Mouse (Mus musculus): ENCODE measurements around the gene Gss. TPM values are rescaled to one million over a fixed set of nuclear protein-coding genes. Genes with fewer than 3 reads are reported as not detected.

Gene Gss
- polyA plus RNA-seq, 1 experiment from 2014 or later = 16.7 TPM

DNA sequence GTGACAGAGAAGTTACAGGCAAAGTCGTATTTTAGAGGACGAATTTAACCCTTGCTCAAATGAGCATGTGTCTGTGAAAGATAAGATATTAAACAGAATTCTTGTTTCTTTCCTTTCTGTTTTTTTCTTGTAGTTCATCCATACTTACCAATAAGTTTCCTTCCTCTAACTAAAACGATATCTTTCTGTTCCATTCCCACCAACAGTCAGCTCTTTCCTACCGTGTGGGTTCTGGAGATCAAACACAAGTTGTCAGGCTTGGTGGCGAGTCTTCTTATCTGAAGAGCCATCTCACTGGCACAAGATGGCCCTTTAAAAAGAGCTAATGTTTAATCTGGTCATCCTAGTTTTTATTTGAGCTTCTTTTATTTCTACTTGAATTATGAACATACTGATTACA, 65.2 kb downstream of the Gss start:
- Histone ChIP-seq H3K9ac (no peak overlapping the region), H3K9me3 (replicated peaks) (no peaks in the 10 kb centered on the region), H3K36me3 (ENCODE audit: poor library complexity, severe bottlenecking) (no peaks in the 10 kb centered on the region), H3K4me2 (no peak overlapping the region), H3K4me3 (no peak overlapping the region), H3K27ac (no peak overlapping the region), H3K4me1 (no peaks in the 10 kb centered on the region), H3K27me3 (no peaks in the 10 kb centered on the region)
- 81% methylated on average over 5 of the region's 5 CpGs for WGBS
- no peak for ATAC-seq

DNA sequence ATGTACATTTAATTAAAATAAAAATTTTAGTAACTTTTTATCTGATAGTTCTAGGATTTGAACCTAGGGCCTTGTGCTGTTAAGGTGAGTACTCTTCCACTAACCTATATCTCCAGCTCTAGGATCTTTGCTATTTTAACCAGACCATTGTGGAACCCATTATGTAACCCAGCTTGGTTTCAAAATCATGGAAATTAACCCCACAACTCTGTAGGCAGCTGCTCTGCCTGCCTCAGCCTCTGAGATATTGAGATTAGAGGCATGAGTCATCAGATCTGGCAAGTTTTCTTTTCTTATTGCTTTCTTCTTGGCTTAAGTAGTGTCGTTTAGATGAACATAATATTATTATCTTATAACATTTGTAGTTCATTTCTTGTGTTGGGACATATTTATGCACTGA, 68.2 kb downstream of the Gss start:
- no peak overlapping the region for H3K4me3 ChIP-seq
- H3K4me2 ChIP-seq = no peak overlapping the region
- no peak for ATAC-seq
- H3K9me3 ChIP-seq (replicated peaks) = no peaks in the 10 kb centered on the region
- H3K27ac ChIP-seq = no peak overlapping the region
- H3K9ac ChIP-seq = no peak overlapping the region
- H3K27me3 ChIP-seq = no peaks in the 10 kb centered on the region
- H3K36me3 ChIP-seq (ENCODE audit: poor library complexity, severe bottlenecking) = no peaks in the 10 kb centered on the region
- no peaks in the 10 kb centered on the region for H3K4me1 ChIP-seq
- 73% methylated on average over 1 of the region's 1 CpGs for WGBS

DNA sequence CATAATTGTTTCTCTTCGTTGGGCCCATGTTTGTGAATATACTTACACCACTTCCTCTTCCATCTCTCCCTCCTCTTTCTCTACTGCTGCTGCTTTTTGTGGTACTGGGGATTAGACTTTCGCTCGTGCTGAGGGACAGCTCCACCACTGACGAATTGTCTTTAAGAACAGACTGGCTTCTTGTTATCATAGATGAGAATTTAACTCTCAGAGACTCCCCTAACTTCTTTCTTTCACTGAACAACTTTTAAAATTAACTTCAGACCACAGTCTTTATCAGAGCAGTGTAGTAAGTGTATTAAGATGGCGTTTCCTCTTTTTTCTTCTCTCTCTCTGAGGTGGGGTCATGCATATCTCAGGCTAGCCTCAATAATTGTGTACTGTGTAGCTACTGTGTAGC, 68.9 kb downstream of the Gss start:
- Histone ChIP-seq H3K4me3 (no peak overlapping the region), H3K4me1 (peaks cover 3% of the 10 kb centered on the region; the same call in 1 of the 2 replicates), H3K9ac (no peak overlapping the region), H3K9me3 (replicated peaks) (no peaks in the 10 kb centered on the region), H3K27ac (no peak overlapping the region), H3K4me2 (no peak overlapping the region), H3K27me3 (no peaks in the 10 kb centered on the region), H3K36me3 (ENCODE audit: poor library complexity, severe bottlenecking) (no peaks in the 10 kb centered on the region)
- no peak for ATAC-seq
- 66% methylated on average over 5 of the region's 5 CpGs for WGBS

DNA sequence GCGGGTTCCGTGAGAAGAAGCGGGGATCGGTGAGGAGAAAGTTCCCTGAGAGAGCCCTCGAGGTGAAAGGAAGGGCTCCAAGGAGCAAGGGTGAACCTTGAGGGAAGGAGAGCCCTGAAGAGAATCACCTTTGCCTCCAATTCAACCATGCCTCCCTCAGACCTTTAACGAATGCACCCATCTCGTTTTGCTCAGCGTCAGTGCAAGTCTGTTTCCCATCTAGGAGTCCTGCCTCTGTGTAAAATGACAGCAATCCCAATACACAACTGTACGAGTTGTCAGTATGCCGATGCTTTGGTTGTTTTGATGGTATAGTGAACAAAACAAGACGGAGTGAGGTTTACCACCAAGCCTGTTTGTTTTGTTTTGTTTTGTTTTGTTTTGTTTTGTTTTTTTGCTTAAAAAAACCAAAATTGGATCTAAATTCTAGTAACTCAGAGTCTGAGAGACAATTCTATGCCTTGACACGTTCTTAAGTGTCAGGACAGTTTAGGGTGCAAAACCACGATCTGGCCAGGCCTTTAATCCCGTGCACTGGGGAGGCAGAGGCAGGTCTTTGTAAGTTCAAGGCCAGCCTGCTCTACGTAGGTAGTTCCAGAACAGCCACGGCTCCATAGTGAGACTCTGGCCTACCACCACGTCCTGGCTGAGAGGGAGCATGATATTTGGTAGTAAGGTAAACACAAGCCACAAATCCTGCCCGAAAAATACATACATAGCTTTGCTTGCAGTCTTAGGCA, 73.9 kb downstream of the Gss start:
- no peaks in the 10 kb centered on the region for H3K9me3 ChIP-seq (replicated peaks)
- peak overlapping the region; percentile 68 for H3K9ac ChIP-seq
- ATAC-seq = no peak
- 22% methylated on average over 18 of the region's 18 CpGs for WGBS
- peak overlapping the region; percentile 75 for H3K4me2 ChIP-seq
- peak overlapping the region; percentile 71 for H3K4me3 ChIP-seq
- H3K36me3 ChIP-seq (ENCODE audit: poor library complexity, severe bottlenecking) = no peaks in the 10 kb centered on the region
- H3K4me1 ChIP-seq = peaks cover 23% of the 10 kb centered on the region
- H3K27me3 ChIP-seq = no peaks in the 10 kb centered on the region; the same call in 1 of the 2 replicates
- peak overlapping the region; percentile 74; the same call in 1 of the 2 replicates for H3K27ac ChIP-seq

DNA sequence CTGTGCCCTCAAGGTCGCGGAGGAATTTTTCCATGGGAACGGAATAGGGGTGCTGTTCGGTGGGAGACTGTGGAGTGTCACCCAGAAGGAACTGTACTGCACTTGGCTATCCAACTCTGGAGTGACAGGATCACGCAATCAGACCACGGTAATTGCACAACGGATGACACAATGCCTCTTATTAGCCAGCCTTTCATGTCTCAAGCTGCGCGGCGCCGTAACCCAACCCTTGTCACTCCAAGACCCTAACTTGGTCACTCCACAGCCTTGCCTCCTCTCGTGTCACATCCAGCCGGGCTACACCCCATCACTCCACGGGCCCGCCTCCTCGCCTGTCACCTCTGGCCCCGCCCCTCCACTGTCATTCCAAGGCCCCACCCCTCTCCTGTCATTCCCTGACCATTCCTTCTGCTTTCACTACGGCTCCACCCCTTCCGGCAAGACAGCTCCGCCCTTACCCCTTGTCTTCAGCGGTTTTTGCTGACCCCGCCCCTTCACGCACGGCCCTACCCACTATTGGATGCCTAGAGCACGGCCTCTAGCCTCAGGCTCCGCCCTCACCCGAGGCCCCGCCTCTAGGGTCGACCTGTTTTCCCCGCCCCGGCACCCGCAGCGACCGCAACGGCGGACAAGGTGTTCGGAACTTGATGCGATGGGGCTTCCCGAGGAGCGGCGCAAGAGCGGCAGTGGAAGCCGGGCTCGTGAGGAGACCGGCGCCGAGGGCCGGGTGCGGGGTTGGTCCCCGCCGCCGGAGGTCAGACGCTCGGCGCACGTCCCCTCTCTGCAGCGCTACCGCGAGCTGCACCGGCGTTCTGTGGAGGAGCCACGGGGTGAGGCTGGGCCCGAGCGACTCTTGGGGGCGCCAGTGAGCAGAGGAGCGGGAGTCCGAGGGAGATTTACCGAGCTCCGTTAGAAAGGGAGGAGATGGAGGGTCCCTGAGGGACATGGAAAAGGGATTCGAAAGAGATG, 74.9 kb downstream of the Gss start, which contains the start of the genes Acss2 and Ggt7:
Acss2 (plus strand) TSS at position 494 of the 969 bp plus-strand sequence.
Ggt7 (minus strand) TSS at position 783 of the 969 bp plus-strand sequence.
- no peaks in the 10 kb centered on the region for H3K9me3 ChIP-seq (replicated peaks)
- peak within 1 kb of the TSS; percentile 68 for H3K9ac ChIP-seq
- H3K27me3 ChIP-seq = no peaks in the 10 kb centered on the region; the same call in 1 of the 2 replicates
- peak within 1 kb of the TSS; percentile 74 for H3K27ac ChIP-seq
- H3K4me1 ChIP-seq = peaks cover 33% of the 10 kb centered on the region
- peak; percentile 99 for ATAC-seq
- H3K4me2 ChIP-seq = peak within 1 kb of the TSS; percentile 75
- peak within 1 kb of the TSS; percentile 71 for H3K4me3 ChIP-seq
- no peaks in the 10 kb centered on the region for H3K36me3 ChIP-seq (ENCODE audit: poor library complexity, severe bottlenecking)
- 2% methylated on average over 70 of the region's 70 CpGs for WGBS

DNA sequence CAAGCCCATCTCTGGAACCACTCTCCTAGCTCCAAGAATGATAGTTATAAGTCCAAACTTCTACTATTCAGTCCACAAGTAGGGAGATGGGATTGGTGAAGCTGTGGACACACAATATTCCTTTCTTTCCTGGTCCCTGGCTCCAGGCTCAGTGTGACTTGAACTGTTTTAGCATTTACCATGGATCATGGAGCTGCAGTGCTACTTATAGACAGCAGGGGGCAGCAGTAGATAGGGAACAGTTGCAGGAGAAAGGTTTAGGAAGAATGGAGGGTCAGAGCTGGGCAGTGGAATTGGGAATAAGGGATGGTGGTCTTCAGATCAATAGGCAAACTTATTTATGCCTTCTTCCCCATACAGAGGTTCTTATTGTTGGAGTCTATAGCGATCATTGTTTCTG, 76.7 kb downstream of the Gss start:
- H3K4me1 ChIP-seq = peaks cover 35% of the 10 kb centered on the region
- no peak for ATAC-seq
- H3K27me3 ChIP-seq = no peaks in the 10 kb centered on the region; the same call in 1 of the 2 replicates
- no peak overlapping the region for H3K27ac ChIP-seq
- 7% methylated on average over 1 of the region's 1 CpGs for WGBS
- no peak overlapping the region for H3K4me3 ChIP-seq
- no peak overlapping the region for H3K4me2 ChIP-seq
- H3K9me3 ChIP-seq (replicated peaks) = no peaks in the 10 kb centered on the region
- no peaks in the 10 kb centered on the region for H3K36me3 ChIP-seq (ENCODE audit: poor library complexity, severe bottlenecking)
- no peak overlapping the region for H3K9ac ChIP-seq

DNA sequence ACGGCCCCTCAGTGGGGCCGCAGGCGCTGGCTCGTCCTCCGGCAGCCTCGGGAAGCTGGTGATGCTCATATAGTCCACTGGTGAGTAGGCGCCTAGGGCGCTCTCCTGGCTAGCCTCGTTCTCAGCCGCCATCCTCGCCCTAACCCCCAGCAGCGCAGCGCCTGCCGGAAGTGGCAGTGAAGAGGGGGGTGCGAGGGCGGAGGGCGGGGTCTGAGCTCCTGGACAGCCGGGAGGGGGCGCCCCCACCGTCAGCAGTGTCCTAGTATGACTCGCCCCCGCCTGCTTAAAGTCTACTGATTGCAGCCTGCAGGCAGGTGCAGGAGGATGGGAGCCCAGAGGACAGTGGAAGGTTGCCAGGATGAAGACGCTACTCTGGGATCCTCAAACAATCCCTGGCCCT, 77.9 kb downstream of the Gss start:
- H3K4me3 ChIP-seq = peak overlapping the region; percentile 64
- H3K27me3 ChIP-seq = no peaks in the 10 kb centered on the region; the same call in 1 of the 2 replicates
- peak overlapping the region; percentile 87 for H3K4me2 ChIP-seq
- H3K27ac ChIP-seq = 0 out of 2 replicates have a peak overlapping the region, but pooled peaks have one; percentile 51
- 0% methylated on average over 21 of the region's 23 CpGs for WGBS
- ATAC-seq = peak; percentile 29
- H3K4me1 ChIP-seq = peaks cover 35% of the 10 kb centered on the region
- H3K36me3 ChIP-seq (ENCODE audit: poor library complexity, severe bottlenecking) = peaks cover 2% of the 10 kb centered on the region; the same call in 1 of the 2 replicates
- H3K9me3 ChIP-seq (replicated peaks) = no peaks in the 10 kb centered on the region
- peak overlapping the region; percentile 92 for H3K9ac ChIP-seq

DNA sequence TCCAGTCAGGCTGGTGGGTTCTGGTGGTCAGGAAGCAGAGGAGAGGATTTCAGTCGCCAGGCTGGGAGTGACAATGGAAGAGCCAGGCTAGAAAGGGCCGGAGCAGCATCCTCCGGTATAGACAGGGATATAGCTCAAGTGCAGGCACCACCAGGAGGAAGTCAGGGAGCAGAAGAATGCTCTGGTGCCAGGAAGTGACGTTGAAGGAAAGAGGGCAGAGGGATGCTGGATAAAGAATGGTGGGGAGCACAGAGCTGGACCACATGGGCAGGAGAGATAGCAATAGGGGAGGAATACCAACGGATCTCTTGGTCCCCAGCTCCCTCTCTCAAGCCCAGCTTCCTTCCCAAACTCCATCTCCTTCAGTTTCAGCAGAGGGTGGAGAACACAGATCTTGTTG, 79.1 kb downstream of the Gss start:
- no peak for ATAC-seq
- Histone ChIP-seq H3K9me3 (replicated peaks) (no peaks in the 10 kb centered on the region), H3K4me3 (peak overlapping the region; percentile 64), H3K27me3 (no peaks in the 10 kb centered on the region; the same call in 1 of the 2 replicates), H3K4me1 (peaks cover 30% of the 10 kb centered on the region), H3K4me2 (peak overlapping the region; percentile 87), H3K9ac (peak overlapping the region; percentile 92), H3K27ac (no peak overlapping the region), H3K36me3 (ENCODE audit: poor library complexity, severe bottlenecking) (peaks cover 5% of the 10 kb centered on the region; the same call in 1 of the 2 replicates)
- WGBS = 69% methylated on average over 5 of the region's 5 CpGs

MicroRNA genes within 50 kb of the gene (microRNA counts, 519-probe panel; counts per million panel counts)
- microRNA mmu-miR-499 = 177 counts per million, percentile 53 among the panel's probes with 10 or more counts

Small RNA genes within 50 kb of the gene (microRNA-seq; reads per million reads assigned to microRNA genes)
- gene Mir499 = 2.7 reads per million, percentile 1 among the genes with 10 or more reads in this experiment

Other genes with a start within 250 kb of the Gss start
- 44.6 and 49.1 TPM in 2 replicates for gene Pigu, start 235.4 kb downstream of the Gss start, polyA plus RNA-seq (2015; fragmentation: Nextera tagmentation; extraction: Ambion mirVana)
- gene Trp53inp2, start 211.8 kb downstream of the Gss start, polyA plus RNA-seq (2015; fragmentation: Nextera tagmentation; extraction: Ambion mirVana) = 72.3 and 72.8 TPM in 2 replicates
- gene Ncoa6, start 118.9 kb downstream of the Gss start, polyA plus RNA-seq (2015; fragmentation: Nextera tagmentation; extraction: Ambion mirVana) = 29.6 and 30.5 TPM in 2 replicates
- gene Acss2, start 74.9 kb downstream of the Gss start, polyA plus RNA-seq (2015; fragmentation: Nextera tagmentation; extraction: Ambion mirVana) = 19.0 and 22.8 TPM in 2 replicates
- gene Ggt7, start 74.6 kb downstream of the Gss start, polyA plus RNA-seq (2015; fragmentation: Nextera tagmentation; extraction: Ambion mirVana) = 33.7 and 39.4 TPM in 2 replicates
- gene Myh7b, start 18.4 kb upstream of the Gss start, polyA plus RNA-seq (2015; fragmentation: Nextera tagmentation; extraction: Ambion mirVana) = 0.28 and 0.61 TPM in 2 replicates
- gene Trpc4ap, start 99.6 kb upstream of the Gss start, polyA plus RNA-seq (2015; fragmentation: Nextera tagmentation; extraction: Ambion mirVana) = 142 and 144 TPM in 2 replicates
- 35.1 and 38.6 TPM in 2 replicates for gene Edem2, start 136.7 kb upstream of the Gss start, polyA plus RNA-seq (2015; fragmentation: Nextera tagmentation; extraction: Ambion mirVana)
- gene Gm17581, start 143.1 kb upstream of the Gss start, polyA plus RNA-seq (2015; fragmentation: Nextera tagmentation; extraction: Ambion mirVana) = not detected in 2 replicates
- gene Procr, start 158.3 kb upstream of the Gss start, polyA plus RNA-seq (2015; fragmentation: Nextera tagmentation; extraction: Ambion mirVana) = 1.6 and 2.0 TPM in 2 replicates
- gene Mmp24, start 182.5 kb upstream of the Gss start, polyA plus RNA-seq (2015; fragmentation: Nextera tagmentation; extraction: Ambion mirVana) = 5.1 and 5.8 TPM in 2 replicates
- gene BC029722, start 226.6 kb upstream of the Gss start, polyA plus RNA-seq (2015; fragmentation: Nextera tagmentation; extraction: Ambion mirVana) = 19.4 and 20.3 TPM in 2 replicates
- 164 and 171 TPM in 2 replicates for gene Eif6, start 234.1 kb upstream of the Gss start, polyA plus RNA-seq (2015; fragmentation: Nextera tagmentation; extraction: Ambion mirVana)
- gene Fam83c, start 242.0 kb upstream of the Gss start, polyA plus RNA-seq (2015; fragmentation: Nextera tagmentation; extraction: Ambion mirVana) = 0.35 and 0.54 TPM in 2 replicates

All from forebrain, embryonic 13.5 days (tissue).